Mouse (Mus musculus) megakaryocyte-erythroid progenitor cell, adult 5-6 weeks (primary cell): ENCODE data around the gene Smim14. TPM values are rescaled to one million over a fixed set of nuclear protein-coding genes. Genes with fewer than 3 reads are reported as not detected.

Experiments
- ATAC-seq: replicated peaks from 2 replicates; pipeline ENCODE4 v1.8.0; 2016; ENCODE audit warnings: mild to moderate bottlenecking, inconsistent platforms; ENCODE audit not compliant: severe bottlenecking, poor library complexity, low FRiP score, low TSS enrichment
- total RNA-seq, 2 experiments: library from RNA; stranded (forward) in 1 of 2; stranded (reverse) in 1 of 2; fragments of 200-1000, 215-1000 nt in 1 of 2; fragments of >200 nt in 1 of 2; fragmentation: Nextera tagmentation in 1 of 2; gene quantifications; 2 replicates each; pipeline ENCODE4 v1.2.3; 2014 to 2017

Gene Smim14
- total RNA-seq, 2 experiments from 2014 or later = 24.9 to 26.9 TPM

DNA sequence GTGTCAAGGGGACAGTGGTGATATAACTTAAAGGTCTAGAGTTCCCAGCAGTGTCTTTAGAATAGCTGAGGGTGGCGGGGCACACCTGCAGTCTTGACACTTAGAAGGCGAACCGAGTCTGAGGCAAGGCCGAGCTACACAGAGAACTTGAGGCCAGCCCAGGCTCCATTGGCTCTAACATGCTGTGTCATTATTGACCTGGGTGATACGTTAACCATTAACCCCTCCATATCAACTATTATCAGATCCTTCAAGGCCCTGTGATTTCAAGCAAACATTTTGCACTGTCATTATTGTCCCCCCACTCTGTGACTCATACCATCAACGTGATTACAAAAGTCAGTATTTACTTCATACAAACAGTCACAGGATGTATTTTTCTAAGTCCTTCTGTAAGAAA, 112.8 kb downstream of the Smim14 start:
- ATAC-seq = no peak

DNA sequence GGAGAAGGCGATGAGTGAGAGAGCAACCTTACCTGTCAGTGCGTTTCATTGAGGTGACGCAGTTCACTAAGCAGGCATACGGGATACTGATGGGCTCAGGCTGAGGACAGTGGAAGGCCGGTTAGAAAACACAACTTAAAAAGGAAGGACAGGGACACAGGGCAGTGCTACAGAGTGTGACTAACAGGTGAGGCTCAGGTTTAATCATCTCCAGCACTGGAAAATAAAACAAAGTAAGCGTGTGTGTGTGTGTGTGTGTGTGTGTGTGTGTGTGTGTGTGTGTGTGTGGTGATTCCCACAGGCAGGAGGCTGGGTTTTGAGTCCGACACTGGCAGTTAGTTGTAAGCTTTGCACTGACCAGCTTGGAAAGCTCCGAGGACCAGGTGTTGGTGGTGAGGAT, 114.2 kb downstream of the Smim14 start:
- no peak for ATAC-seq

DNA sequence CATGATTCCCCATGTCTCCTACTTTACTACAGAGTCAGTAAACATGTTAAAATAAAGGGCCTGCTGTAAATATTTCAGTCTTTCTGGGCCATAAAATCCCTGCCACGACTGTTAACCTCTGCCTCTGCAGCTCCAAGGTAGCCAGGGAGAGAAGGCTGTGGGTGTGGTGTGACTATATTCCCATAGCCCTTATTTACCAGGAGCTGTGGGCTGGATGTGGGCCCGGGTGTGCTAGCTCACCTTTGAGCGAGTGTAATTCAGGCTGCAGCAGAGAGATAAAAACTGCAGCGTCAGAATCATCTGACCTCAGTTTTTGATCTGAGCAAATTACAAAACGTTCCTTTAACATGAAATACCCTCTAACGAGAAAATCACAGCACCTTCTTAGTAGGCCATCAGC, 116.2 kb downstream of the Smim14 start:
- ATAC-seq = peak; percentile 48; the same call in 1 of the 2 replicates

DNA sequence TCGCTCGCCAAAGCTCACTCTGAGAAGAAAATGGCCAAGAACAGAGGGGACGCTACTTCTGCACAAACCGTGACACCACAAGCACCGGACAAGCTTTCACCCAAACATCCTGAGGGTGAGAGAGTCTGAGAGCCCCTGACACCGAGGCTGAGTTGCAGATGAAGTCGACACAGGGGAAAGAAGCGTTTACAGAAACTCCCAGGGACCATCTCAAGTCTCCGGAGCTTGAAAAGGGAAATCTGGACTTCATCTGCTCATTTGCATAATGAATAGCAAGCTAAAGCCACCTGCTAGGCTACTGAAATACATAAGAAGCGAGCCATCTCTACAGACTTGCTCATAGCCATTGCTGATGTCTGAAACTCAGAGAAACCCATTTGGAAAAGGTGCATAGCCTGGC, 117.8 kb downstream of the Smim14 start:
- ATAC-seq = no peak

DNA sequence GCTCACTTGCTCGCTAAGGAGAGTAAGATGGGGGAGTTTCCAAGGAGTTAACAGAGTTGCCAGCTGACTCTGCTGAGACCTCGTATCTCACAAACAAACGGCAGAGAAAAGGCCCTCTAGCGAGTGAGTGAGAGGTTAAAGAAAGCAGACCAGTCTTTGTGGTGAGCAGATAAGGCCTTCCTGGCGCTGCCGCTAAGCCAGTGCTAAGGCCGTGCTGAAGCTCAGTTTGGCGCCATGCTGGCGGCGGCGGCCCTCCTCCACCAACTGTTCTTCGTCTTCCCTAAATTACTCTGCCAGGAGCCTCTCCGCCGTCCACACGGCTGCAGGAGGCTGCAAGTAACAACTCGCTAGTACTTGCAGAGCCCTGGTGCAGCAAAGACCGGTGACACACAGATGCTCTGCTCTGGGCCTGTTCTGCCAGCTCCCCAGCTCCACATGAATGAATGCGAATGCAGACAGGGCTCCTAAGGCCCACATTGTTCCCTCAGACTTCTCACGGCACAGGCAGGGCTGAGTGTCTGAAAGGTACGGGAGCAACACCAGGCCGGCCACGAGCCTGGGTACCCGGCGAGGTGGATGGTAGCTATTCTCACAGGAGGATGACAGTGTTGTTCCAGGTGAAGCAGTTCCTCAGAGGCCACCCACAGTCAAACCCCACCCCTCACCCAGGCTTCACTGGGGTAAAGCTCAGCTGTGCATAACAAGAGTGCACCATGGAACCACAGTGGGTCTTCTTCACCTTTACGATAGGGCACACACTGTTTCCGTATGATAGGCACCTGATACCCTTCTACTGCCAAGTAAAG, 121.1 kb downstream of the Smim14 start:
- ATAC-seq = peak; percentile 98

DNA sequence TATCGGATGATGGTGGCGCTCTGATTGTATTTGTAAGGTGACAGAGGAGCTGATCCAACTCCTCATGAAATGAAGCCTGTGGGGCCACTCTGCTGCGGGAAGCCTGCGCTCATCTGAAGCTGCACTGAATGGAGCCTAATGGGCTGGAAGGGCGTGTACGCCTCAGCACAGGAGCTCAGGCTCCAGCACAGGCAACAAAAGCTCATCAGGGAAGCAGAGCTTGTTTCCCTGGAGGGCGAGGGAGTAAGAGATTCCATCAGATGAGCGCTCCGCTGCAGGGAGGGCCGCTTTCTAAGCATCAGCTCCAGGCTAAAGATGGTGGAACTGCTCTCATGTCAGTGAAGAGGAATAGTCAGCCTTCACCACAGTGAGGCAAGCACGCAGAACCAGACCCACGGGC, 129.0 kb downstream of the Smim14 start:
- ATAC-seq = no peak

DNA sequence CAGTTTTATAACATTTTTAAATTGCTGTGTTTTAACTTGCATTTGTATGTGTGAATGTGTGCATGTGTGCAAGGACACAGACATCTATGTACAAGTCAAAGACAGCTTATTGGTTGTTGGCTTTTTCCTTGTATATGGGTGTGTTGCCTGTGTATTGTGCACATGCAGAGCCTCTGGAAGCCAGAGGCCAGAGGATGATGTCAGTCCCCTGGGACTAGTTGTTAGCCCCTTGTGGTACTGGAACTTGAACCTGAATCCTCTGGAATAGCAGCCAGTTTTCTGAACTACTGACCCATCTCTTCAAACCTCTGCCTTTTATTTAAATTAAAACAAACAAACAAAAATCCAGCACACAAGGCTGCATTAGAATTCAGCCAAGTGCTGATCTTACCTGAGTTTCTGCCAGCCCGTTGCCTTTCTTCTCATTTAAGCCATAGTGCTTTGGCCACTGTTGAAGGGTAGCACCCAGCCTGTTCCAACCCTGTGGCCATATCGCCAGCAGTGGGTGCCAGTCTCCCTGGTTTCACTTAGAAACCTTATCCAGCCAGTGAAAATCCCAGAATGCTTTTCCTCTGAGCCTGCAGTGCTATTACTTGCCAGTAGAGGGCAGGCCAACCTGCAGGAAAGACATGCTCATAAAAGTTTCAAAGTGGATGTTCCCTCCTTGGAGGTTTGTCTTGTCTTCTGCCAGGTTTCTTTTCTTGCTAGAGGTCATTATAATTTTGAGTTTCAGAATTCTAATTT, 135.6 kb downstream of the Smim14 start:
- ATAC-seq = peak; percentile 94

Other genes with a start within 250 kb of the Smim14 start
- 67.0 and 94.1 TPM in 2 replicates for gene Rfc1, start 201.5 kb downstream of the Smim14 start, total RNA-seq (2014; fragmentation: Nextera tagmentation)
- 105 and 140 TPM in 2 replicates for gene Rfc1, start 201.5 kb downstream of the Smim14 start, total RNA-seq (2017)
- not detected in 2 replicates for gene Klb, start 188.9 kb downstream of the Smim14 start, total RNA-seq (2014; fragmentation: Nextera tagmentation)
- gene Klb, start 188.9 kb downstream of the Smim14 start, total RNA-seq (2017) = not detected in 2 replicates
- gene Rpl9, start 145.7 kb downstream of the Smim14 start, total RNA-seq (2014; fragmentation: Nextera tagmentation) = 3,188 and 3,587 TPM in 2 replicates
- gene Rpl9, start 145.7 kb downstream of the Smim14 start, total RNA-seq (2017) = 2,324 and 2,626 TPM in 2 replicates
- 50.8 and 71.9 TPM in 2 replicates for gene Lias, start 145.7 kb downstream of the Smim14 start, total RNA-seq (2014; fragmentation: Nextera tagmentation)
- gene Lias, start 145.7 kb downstream of the Smim14 start, total RNA-seq (2017) = 56.3 and 62.0 TPM in 2 replicates
- gene Ugdh, start 101.2 kb downstream of the Smim14 start, total RNA-seq (2014; fragmentation: Nextera tagmentation) = 12.1 and 14.1 TPM in 2 replicates
- 19.4 and 51.7 TPM in 2 replicates for gene Ugdh, start 101.2 kb downstream of the Smim14 start, total RNA-seq (2017)
- gene Gm43552, start 44.4 kb downstream of the Smim14 start, total RNA-seq (2014; fragmentation: Nextera tagmentation) = not detected in 2 replicates
- gene Gm43552, start 44.4 kb downstream of the Smim14 start, total RNA-seq (2017) = not detected in 2 replicates
- gene Ube2k, start within 50 bp of the Smim14 start, total RNA-seq (2014; fragmentation: Nextera tagmentation) = 109 and 117 TPM in 2 replicates
- 53.3 and 60.8 TPM in 2 replicates for gene Ube2k, start within 50 bp of the Smim14 start, total RNA-seq (2017)
- gene Pds5a, start 161.1 kb upstream of the Smim14 start, total RNA-seq (2014; fragmentation: Nextera tagmentation) = 204 and 218 TPM in 2 replicates
- gene Pds5a, start 161.1 kb upstream of the Smim14 start, total RNA-seq (2017) = 244 and 279 TPM in 2 replicates
- gene N4bp2, start 226.3 kb upstream of the Smim14 start, total RNA-seq (2014; fragmentation: Nextera tagmentation) = 38.8 and 42.9 TPM in 2 replicates
- gene N4bp2, start 226.3 kb upstream of the Smim14 start, total RNA-seq (2017) = 21.0 and 22.4 TPM in 2 replicates